In the genomic region with DNA sequence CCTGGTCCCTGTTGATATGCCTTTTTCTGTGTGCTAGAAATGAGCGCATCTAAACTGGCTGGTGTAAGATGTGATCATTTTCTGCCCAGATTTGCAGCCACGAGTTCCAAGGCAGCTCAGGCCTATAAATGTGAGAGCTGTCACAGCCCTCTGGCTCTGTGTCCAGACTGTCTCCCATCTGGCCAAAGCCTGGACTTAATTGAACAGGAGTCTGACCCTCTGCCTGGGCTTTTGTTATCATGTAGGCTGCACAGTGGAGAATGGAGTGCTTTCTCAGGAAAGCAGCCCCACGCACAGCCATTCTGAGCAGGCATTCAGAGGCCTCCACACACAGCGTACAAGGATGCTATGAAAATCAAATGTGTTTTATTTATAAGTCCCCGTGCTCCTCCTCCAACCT, we compare ENCODE assay signal across 10 mouse cellular contexts.
A peak's percentile ranks its signal among the peaks of the same experiment; 100 is the strongest.
DNase-seq lines count a peak whose midpoint lies in the region; ATAC-seq and TF ChIP-seq lines count a peak whose summit lies in the region.
"Had no signal": no experiment of that assay in that cellular context is flagged by ENCODE, and none has a peak within 500 bp of the region (broad histone marks: within the 10 kb centered on the region; RNA-seq: fewer than 3 reads in every experiment).

No protein-coding gene starts in this region.

- H3K4me2 ChIP-seq in hindbrain, postnatal 0 days (ENCODE audit: low read depth, low read length): no peak overlapping the region
- H3K4me2 ChIP-seq: lung, embryonic 14.5 days had no signal

- no peak for TF ChIP-seq CTCF in hindbrain, postnatal 0 days (IDR thresholded peaks at IDR 0.05; ENCODE audit: low read depth)

- peak overlapping the region; percentile 41; the same call in 1 of the 2 replicates for H3K27ac ChIP-seq in hindbrain, postnatal 0 days

- WGBS in hindbrain, postnatal 0 days: 57% methylated on average over 5 of the region's 5 CpGs

- no peak overlapping the region for H3K4me3 ChIP-seq in hindbrain, postnatal 0 days (ENCODE audit: low read length)

- peak; percentile 7 for DNase-seq in right cerebral cortex, postnatal 4 days
- DNase-seq in right cerebral cortex, postnatal 14 days: no peak
- peak; percentile 22 for DNase-seq in embryo, embryonic 11 days
- peak; percentile 40 for DNase-seq in hindbrain, postnatal 0 days (ENCODE audit: low spot score)
- no peak for DNase-seq in adrenal gland, postnatal 10 days
- no peak for DNase-seq in liver
- DNase-seq: adrenal gland, postnatal 36 days; gastrocnemius, postnatal 36 days; lung, embryonic 14.5 days had no signal

- no peak overlapping the region for H3K9ac ChIP-seq in hindbrain, postnatal 0 days (replicated peaks; ENCODE audit: low read length)
- H3K9ac ChIP-seq: lung, embryonic 14.5 days had no signal

- H3K36me3 ChIP-seq in hindbrain, postnatal 0 days (ENCODE audit: insufficient read depth, low read length): no peaks in the 10 kb centered on the region

- H3K9me3 ChIP-seq in hindbrain, postnatal 0 days (ENCODE audit: low read length): no peaks in the 10 kb centered on the region

- H3K4me1 ChIP-seq in hindbrain, postnatal 0 days (ENCODE audit: insufficient read depth, low read length): no peaks in the 10 kb centered on the region

- H3K27me3 ChIP-seq in hindbrain, postnatal 0 days (ENCODE audit: insufficient read depth, low read length): no peaks in the 10 kb centered on the region

- ATAC-seq in hindbrain, postnatal 0 days: peak; percentile 61
- ATAC-seq in megakaryocyte progenitor cell, adult 5-6 weeks (replicated peaks; ENCODE audit: poor library complexity): no peak

Comparison
In these comparisons a context has a peak if more than half of its experiments do, and no peak if none do; other contexts are left out.
1. DNase-seq: peak in right cerebral cortex, postnatal 4 days (single experiment), embryo, embryonic 11 days (single experiment) and hindbrain, postnatal 0 days (single experiment); none in right cerebral cortex, postnatal 14 days (single experiment), adrenal gland, postnatal 10 days (single experiment) and liver (single experiment).